Mouse (Mus musculus) hindbrain, embryonic 13.5 days (tissue): ENCODE measurements at regions not wholly inside any gene's neighbourhood (a gene's known extent, or its start where the extent isn't known, plus 50 kb on each side); places are given as distances from the start of the nearest gene placed in this dataset.

Experiments used
- ATAC-seq: fragments of 200-750 bp; cut with Nextera tagmentation; 2 replicates; pipeline ENCODE4 v1.8.0; 2017; ENCODE audit warnings: moderate TSS enrichment; ENCODE audit not compliant: low FRiP score
- H3K27ac ChIP-seq: fragments of 300-500 bp; sonication (generic); 2 replicates; pipeline ENCODE4 v1.5.1; 2015; ENCODE audit warnings: inconsistent platforms, mild to moderate bottlenecking, moderate library complexity
- H3K27me3 ChIP-seq: fragments of 300-500 bp; sonication (generic); 2 replicates; pipeline ENCODE4 v1.6.1; 2015; ENCODE audit warnings: mild to moderate bottlenecking, inconsistent platforms
- H3K36me3 ChIP-seq: fragments of 300-500 bp; sonication (generic); 2 replicates; pipeline ENCODE4 v1.6.1; 2015; ENCODE audit warnings: mild to moderate bottlenecking, inconsistent platforms
- H3K4me1 ChIP-seq: fragments of 300-500 bp; sonication (generic); replicated peaks from 2 replicates; pipeline ENCODE4 v1.6.1; 2015; ENCODE audit warnings: inconsistent platforms
- H3K4me2 ChIP-seq: fragments of 300-500 bp; sonication (generic); 2 replicates; pipeline ENCODE4 v1.6.1; 2015; ENCODE audit warnings: inconsistent platforms, mild to moderate bottlenecking, moderate library complexity
- H3K4me3 ChIP-seq: fragments of 300-500 bp; sonication (generic); 2 replicates; pipeline ENCODE4 v1.5.1; 2015; ENCODE audit warnings: mild to moderate bottlenecking, inconsistent platforms
- H3K9ac ChIP-seq: fragments of 300-500 bp; sonication (generic); 2 replicates; pipeline ENCODE4 v1.6.1; 2015; ENCODE audit warnings: mild to moderate bottlenecking, inconsistent platforms
- H3K9me3 ChIP-seq: fragments of 300-500 bp; sonication (generic); 2 replicates; pipeline ENCODE4 v1.6.1; 2016; ENCODE audit warnings: inconsistent platforms
- WGBS: fragments of 180-500 bp; shearing (Covaris S2); methylation state at CpG from one replicate; pipeline ENCODE4 v1.1.7; 2015; 5-methylcytosine and 5-hydroxymethylcytosine counted together

DNA sequence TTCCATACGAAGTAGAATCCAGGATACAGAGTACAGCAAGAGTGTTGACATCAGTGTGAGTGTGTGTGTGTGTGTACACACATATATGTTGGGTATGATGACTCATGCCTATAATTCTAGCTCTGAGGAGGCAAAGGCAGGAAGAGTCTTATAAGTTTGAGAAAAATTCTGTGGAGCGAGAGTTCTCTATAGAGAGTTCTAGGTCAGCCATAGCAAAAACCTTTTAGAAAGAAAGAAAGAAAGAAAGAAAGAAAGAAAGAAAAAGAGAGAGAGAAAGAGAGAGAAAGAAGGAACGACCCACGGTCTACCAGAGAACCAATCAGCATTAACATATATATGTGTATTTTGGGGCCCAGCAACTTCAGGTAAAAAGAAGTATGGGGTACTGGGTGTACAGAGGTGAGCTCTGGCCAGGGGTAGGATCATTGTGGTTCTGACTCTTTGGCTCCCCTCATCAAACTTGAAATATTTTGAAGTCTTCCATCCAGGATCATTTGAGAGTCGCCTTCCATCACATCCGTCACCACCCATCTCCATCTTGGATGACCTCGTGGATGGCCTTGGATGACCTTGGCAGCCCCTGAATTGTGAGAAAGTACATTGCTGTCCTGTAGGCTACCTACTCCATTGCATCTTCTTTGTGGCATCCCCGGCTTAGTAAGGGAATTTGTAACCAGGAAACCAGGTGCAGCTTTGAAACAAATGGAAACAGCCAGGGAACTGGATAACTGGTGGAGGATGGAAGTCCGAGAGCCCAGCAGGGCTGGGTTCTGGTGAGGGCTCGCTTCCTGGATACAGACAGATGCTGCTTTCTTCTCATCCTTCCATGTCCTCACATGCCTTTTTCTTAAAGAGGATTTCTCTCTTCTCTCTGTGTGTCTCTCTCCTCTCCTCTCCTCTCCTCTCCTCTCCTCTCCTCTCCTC is 106.1 kb upstream of the Cpm start:
- no peak overlapping the region for H3K4me3 ChIP-seq
- no peak overlapping the region for H3K4me2 ChIP-seq
- H3K9me3 ChIP-seq, result no peaks in the 10 kb centered on the region
- H3K27me3 ChIP-seq, result 0 out of 2 replicates have a peak, but pooled peaks cover 3% of the 10 kb centered on the region
- H3K9ac ChIP-seq, result no peak overlapping the region
- 0 out of 2 replicates have a peak, but pooled peaks cover 6% of the 10 kb centered on the region for H3K4me1 ChIP-seq
- H3K36me3 ChIP-seq, result no peaks in the 10 kb centered on the region
- no peak for ATAC-seq
- H3K27ac ChIP-seq, result no peak overlapping the region
- 91% methylated on average over 10 of the region's 10 CpGs for WGBS

DNA sequence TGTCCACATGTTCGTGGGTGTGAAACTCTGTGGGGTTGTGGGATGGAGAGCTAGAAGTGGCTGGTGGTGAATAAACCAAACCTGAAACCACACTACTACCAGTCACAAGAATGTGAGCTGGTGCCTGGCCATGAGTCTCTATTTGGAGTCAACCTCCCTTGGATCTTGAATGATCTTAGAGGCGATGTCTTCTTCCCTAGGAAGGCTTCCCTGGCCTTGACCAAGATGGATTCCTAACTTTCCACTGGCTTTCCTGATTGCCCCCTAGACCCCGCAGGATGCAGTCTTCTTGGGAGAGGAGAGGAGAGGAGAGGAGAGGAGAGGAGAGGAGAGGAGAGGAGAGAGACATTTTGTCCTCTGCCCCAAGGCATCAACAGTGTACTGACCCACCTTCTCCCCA is 106.9 kb upstream of the Cpm start:
- ATAC-seq, result no peak
- Histone ChIP-seq H3K27me3 (0 out of 2 replicates have a peak, but pooled peaks cover 3% of the 10 kb centered on the region), H3K27ac (no peak overlapping the region), H3K9ac (no peak overlapping the region), H3K4me2 (no peak overlapping the region), H3K36me3 (no peaks in the 10 kb centered on the region), H3K4me3 (no peak overlapping the region), H3K4me1 (peaks cover 8% of the 10 kb centered on the region; the same call in 1 of the 2 replicates), H3K9me3 (no peaks in the 10 kb centered on the region)
- WGBS, result 94% methylated on average over 2 of the region's 3 CpGs

DNA sequence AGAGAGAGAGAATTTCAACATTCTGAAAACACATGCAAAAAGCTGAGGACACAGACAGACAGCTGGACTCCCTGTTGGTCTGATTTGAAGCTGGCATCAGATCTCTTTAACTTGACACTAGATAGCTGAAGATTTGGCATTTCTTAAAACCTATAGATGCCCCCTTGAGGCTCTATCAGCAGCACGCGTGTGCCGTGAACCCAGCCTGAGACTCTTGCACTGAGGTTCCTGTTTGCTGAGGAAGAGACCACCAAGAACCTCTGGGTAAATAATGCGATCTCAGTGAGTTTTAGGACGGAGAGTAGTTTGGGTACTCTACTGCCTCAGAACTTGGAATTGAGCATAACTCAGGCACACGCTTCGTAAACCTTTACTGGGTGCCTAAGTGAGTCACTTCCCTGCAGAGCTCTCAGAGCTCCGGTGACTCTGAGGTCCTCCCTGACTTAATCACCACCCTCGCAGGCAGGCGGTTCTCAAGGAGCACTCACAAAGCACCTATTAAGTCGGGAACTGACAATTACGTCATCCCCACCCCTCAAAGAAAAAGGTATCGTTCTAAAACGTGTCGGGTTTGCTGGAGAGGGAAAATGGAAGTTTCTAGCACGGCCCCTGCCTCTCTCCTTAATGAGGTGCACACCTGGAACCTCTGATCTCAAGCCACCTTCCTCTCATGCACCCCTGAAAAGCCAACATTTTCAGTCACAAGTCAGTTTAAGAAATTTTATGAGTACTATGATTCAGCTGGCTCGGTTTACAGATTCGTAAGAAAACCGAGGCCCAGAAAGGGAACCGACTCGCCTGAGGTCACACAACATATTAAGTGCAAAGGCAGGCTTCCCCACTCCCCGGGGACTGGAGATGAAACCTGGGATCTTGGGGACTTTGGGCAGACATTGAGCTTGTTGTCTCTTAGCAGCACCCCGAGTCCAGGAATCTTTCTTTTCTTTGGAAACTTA is 107.7 kb upstream of the Cpm start:
- Histone ChIP-seq H3K27ac (no peak overlapping the region), H3K27me3 (0 out of 2 replicates have a peak, but pooled peaks cover 3% of the 10 kb centered on the region), H3K36me3 (no peaks in the 10 kb centered on the region), H3K4me2 (no peak overlapping the region), H3K4me1 (peaks cover 11% of the 10 kb centered on the region; the same call in 1 of the 2 replicates), H3K9me3 (no peaks in the 10 kb centered on the region), H3K9ac (no peak overlapping the region), H3K4me3 (no peak overlapping the region)
- WGBS, result 77% methylated on average over 23 of the region's 23 CpGs
- ATAC-seq, result no peak

DNA sequence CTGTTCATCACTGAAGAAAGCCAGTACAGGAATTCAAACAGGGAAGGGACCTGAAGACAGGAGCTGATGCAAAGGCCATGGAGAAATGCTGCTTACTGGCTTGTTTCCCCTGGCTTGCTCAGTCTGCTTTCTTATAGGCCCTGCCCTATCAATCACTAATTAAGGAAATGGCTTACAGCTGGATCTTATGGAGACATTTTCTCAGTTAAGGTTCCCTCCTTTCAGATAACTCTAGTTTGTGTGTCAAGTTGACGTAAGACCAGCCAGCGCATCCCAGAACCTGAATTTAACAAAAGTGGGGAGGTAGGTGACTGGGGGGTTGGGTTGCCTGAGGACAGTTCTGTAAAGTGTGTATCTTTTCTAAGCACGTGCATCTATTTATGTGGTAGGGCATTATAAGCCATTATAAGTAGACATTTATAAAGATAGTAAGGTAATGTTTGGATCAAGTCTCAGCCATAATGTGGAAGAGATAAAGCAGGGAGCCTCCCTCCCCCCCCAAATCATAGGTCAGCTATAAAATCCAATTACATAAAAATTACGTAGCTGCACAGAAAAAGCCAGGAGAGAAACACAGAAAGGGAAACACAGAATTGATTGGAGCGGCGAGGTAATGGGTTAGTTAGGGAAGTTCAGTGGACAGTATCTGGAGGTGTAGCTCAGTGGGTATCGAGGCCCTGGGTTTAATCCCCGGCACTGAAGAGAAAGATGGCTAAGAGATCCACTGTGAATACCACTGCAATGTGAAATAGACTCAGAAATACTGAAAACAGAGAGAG is 108.6 kb upstream of the Cpm start:
- no peaks in the 10 kb centered on the region for H3K9me3 ChIP-seq
- no peak overlapping the region for H3K9ac ChIP-seq
- 92% methylated on average over 8 of the region's 8 CpGs for WGBS
- no peak for ATAC-seq
- H3K36me3 ChIP-seq, result no peaks in the 10 kb centered on the region
- H3K27ac ChIP-seq, result no peak overlapping the region
- H3K4me1 ChIP-seq, result peaks cover 11% of the 10 kb centered on the region; the same call in 1 of the 2 replicates
- H3K4me3 ChIP-seq, result no peak overlapping the region
- H3K4me2 ChIP-seq, result no peak overlapping the region
- 0 out of 2 replicates have a peak, but pooled peaks cover 3% of the 10 kb centered on the region for H3K27me3 ChIP-seq

DNA sequence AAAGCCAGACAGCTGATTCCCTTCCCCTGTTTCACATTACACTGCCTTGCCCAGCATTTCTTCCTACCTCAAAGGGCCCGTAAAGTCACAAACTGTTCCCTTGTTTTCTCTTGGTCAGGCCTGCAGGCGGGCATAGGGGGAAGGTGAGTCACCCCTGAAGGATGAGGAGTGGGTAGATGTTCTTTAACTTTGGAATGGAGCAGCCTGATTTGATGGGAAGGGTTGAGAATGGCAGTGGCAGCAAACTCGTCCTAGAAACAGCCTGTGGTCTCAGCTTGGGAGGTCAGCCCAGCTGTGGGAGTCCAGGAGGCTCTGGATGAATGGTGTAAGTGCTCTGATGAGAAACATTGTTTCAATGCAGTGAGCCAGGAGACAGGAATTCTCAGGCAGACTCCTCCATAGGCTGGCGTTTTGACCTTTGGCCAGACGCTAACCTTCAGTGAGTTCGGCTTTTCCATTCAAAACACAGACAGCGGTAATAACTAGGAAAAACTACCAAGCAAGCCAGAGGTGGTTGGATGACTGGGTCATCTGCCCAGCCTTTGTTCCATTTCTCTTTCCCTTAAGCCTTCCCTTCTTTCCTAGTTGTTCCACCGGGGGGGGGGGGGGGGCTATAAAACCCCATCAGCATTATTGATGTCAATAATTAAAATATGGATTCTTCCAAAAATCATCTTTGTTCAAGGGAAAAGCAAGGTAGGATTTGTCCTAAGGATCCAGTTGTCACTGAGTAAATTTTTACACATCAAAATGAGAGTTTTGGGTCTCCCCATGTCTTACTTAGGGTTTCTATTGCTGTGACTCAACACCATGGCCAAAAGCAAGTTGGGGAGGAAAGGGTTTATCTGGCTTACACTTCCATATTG is 109.4 kb upstream of the Cpm start:
- ATAC-seq, result no peak
- 29% methylated on average over 8 of the region's 8 CpGs for WGBS

DNA sequence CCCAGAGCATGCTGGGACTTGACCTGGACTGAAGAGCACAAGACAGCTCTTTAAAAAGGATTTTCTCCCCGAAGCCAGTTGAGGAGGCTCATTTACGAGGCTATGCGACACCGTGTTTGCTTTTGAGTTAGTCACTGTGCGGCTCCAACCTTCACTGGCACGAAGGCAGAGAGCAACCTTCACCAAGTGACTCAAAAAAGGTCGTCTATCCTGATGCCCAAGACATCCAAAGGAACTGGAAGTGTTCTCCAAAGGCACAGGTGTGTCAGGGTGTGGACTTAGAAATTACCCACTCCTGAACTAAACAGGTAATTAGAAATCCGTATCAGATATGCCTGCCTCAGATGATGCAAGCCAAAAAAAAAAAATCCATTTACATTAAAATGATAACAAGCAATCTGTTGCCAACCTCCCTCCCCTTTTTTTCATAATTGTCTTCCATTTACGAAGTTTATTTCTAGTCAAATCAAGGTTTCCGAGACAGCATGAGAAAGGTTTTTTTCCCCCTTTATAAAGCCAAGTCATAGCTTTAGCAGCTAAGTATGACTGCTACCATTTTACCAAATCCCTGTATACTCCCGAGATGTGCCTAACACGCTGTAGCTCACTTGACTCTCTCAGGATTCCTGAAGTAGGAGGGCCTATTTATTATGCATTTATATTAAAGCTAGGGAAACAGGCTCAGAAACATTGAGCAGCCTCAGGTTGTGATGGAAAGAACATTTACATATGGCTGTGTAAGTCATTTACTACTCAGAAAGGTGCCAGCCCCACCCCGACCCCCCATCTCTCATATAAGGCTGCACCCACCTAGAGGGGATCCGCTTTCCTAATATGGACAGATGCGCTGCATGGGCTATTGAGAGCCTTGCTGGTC is 110.3 kb upstream of the Cpm start:
- Histone ChIP-seq H3K27me3 (0 out of 2 replicates have a peak, but pooled peaks cover 3% of the 10 kb centered on the region), H3K9ac (no peak overlapping the region), H3K9me3 (no peaks in the 10 kb centered on the region), H3K27ac (no peak overlapping the region), H3K4me2 (no peak overlapping the region), H3K4me1 (peaks cover 11% of the 10 kb centered on the region; the same call in 1 of the 2 replicates), H3K36me3 (no peaks in the 10 kb centered on the region), H3K4me3 (no peak overlapping the region)
- no peak for ATAC-seq
- 63% methylated on average over 15 of the region's 15 CpGs for WGBS

More for the DNA sequence above, 109.4 kb upstream of the Cpm start:
- no peak overlapping the region for H3K9ac ChIP-seq
- no peaks in the 10 kb centered on the region for H3K9me3 ChIP-seq
- no peak overlapping the region for H3K27ac ChIP-seq
- H3K4me1 ChIP-seq, result peaks cover 11% of the 10 kb centered on the region; the same call in 1 of the 2 replicates
- H3K27me3 ChIP-seq, result 0 out of 2 replicates have a peak, but pooled peaks cover 3% of the 10 kb centered on the region
- H3K4me3 ChIP-seq, result no peak overlapping the region
- H3K4me2 ChIP-seq, result no peak overlapping the region
- H3K36me3 ChIP-seq, result no peaks in the 10 kb centered on the region

DNA sequence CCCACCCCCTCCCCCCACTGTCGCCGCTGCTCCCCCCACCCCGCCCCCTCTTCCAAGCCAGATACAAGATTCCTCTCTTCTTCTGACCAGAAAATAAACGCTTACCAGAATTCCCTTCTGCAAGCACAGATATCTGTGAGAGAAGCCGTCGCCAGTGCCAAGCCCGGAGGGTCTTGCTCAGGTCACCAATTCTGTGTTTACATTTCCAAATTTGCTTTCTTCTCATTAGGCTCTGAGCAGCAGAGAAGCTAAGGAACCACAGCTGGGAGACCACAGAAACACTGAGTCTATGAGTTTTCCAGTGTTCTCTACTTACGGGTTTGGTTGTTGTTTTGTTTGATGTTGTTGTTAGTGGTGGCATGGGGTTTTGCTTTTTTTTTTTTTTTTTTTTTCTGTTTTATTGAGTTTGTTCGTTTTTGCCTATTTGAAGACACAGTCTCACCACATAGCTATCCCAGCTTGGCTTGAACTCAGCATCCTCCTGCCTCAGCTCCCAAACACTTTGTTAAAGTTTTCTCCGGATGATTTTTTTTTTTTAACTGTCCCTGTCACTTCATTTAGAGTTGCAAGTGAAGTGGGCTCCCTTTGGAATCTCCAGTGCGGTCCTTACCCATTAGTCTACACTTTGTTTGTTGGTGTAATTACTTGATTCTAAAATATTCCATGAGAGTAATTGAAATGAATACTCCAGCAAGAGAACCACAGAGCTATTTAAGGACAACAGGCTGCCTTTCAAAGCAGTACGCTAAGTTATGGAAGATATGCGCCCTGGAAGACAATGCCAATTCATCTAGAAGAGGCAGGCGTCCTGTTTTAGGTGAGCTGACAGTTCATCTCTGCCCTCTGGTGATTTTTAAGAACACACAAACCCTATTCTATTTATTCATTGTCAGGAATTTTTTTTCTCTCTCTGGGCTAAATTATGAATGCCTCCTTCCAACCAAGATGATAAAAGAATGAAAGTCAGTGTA is 111.2 kb upstream of the Cpm start:
- ATAC-seq, result no peak
- Histone ChIP-seq H3K27me3 (0 out of 2 replicates have a peak, but pooled peaks cover 3% of the 10 kb centered on the region), H3K9me3 (no peaks in the 10 kb centered on the region), H3K36me3 (no peaks in the 10 kb centered on the region), H3K9ac (no peak overlapping the region), H3K4me1 (peaks cover 11% of the 10 kb centered on the region; the same call in 1 of the 2 replicates), H3K27ac (no peak overlapping the region), H3K4me2 (no peak overlapping the region), H3K4me3 (no peak overlapping the region)
- WGBS, result 48% methylated on average over 14 of the region's 14 CpGs

DNA sequence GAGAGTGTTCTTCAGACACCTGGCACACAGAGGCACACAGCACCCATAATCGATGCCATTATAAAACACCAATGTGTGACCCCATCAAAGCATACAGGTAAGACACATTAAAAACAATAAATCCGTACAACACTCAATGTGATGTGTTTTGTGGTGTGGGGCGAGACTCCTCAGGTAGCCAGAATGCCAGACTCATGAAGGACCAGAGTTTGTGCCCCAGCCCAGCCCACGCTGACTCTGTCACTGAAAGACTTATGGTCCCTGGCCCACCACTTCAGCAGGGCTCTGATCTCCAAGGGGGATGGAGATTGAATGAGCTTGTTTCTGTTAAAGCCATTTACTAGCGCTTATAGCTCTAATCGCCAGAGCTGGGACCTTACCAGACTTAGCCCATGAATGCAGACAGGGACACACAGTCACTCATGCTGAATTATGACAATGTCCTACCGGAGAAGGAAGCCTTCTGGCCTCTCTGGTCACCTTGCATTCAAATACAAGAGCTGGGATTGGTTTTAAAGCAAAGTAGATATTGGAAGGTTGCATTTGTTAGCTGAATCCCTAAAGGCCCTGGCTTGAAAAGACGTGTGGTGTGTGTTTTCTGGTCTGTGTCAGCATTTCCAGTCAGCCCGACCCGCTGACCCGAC is 112.1 kb upstream of the Cpm start:
- Histone ChIP-seq H3K27ac (no peak overlapping the region), H3K36me3 (no peaks in the 10 kb centered on the region), H3K4me1 (peaks cover 11% of the 10 kb centered on the region; the same call in 1 of the 2 replicates), H3K4me2 (no peak overlapping the region), H3K9ac (no peak overlapping the region), H3K4me3 (no peak overlapping the region), H3K27me3 (0 out of 2 replicates have a peak, but pooled peaks cover 3% of the 10 kb centered on the region), H3K9me3 (no peaks in the 10 kb centered on the region)
- no peak for ATAC-seq
- 58% methylated on average over 11 of the region's 11 CpGs for WGBS

DNA sequence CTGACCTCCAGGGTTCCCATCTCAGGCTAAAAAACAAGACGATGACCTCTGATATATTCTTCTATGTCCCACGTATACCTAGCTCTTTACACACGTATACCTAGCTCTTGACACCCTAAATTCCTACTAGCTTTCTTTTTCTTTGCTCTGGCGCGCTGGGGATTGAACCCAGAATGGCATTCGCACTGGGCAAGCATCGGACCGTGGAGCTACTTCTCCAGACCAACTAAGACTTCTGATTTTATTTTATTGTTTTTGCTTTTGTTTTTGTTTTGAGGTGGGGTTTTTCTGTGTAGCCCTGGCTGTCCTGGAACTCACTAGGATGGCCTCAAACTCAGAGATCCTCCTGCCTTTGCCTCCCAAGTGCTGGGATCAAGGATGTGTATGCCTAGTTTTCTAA is 112.8 kb upstream of the Cpm start:
- Histone ChIP-seq H3K4me3 (no peak overlapping the region), H3K9me3 (no peaks in the 10 kb centered on the region), H3K9ac (no peak overlapping the region), H3K36me3 (no peaks in the 10 kb centered on the region), H3K27ac (no peak overlapping the region), H3K27me3 (0 out of 2 replicates have a peak, but pooled peaks cover 3% of the 10 kb centered on the region), H3K4me1 (peaks cover 11% of the 10 kb centered on the region; the same call in 1 of the 2 replicates), H3K4me2 (no peak overlapping the region)
- WGBS, result 89% methylated on average over 8 of the region's 8 CpGs
- ATAC-seq, result 0 out of 2 replicates have a peak, but pooled peaks have one; percentile 3
